Mouse (Mus musculus): ENCODE data around the gene Tpo. TPM values are rescaled to one million over a fixed set of nuclear protein-coding genes. Genes with fewer than 3 reads are reported as not detected.

The Tpo gene
- 0.21 and 0.24 TPM in 2 replicates for polyA plus RNA-seq (2015; fragmentation: Nextera tagmentation; extraction: Ambion mirVana)

DNA sequence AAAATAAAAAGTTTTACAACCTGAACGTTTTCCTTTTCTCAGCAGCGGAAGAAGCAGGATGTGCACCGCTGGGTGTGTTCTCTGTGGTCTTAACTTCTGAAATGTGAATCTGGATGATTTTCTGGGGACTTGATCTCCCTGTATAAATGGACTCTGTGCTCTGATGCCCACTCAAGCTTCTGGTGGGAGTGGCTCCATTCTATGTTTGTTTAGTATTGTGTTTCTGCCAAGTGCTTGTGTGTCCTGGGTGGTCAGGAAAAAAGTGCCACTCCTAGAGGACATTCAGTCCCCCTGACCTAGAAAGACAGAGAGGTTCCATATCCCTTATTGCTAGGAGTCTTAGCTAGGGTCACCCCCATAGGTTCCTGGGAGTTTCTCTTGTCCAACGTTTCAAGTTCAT, at the start of gene Tpo:
TSS of gene Tpo (minus strand) at position 101 of the 400 bp plus-strand sequence.
- no peak within 1 kb of the TSS for H3K27ac ChIP-seq (ENCODE audit: low read length)
- H3K9me3 ChIP-seq (replicated peaks; ENCODE audit: control insufficient read depth, low read length, poor library complexity, severe bottlenecking): no peaks in the 10 kb centered on the region
- no peaks in the 10 kb centered on the region for H3K27me3 ChIP-seq (ENCODE audit: control insufficient read depth, insufficient read depth, low read depth, low read length)
- H3K4me3 ChIP-seq (ENCODE audit: low read depth, low read length): no peak within 1 kb of the TSS
- H3K4me2 ChIP-seq (ENCODE audit: low read length): no peak within 1 kb of the TSS
- H3K36me3 ChIP-seq (ENCODE audit: control insufficient read depth, insufficient read depth, low read length): no peaks in the 10 kb centered on the region
- H3K9ac ChIP-seq (ENCODE audit: low read depth, low read length): no peak within 1 kb of the TSS
- no peak for ATAC-seq
- H3K4me1 ChIP-seq (ENCODE audit: control insufficient read depth, insufficient read depth, low read length): 0 out of 2 replicates have a peak, but pooled peaks cover 3% of the 10 kb centered on the region
- WGBS: 88% methylated on average over 4 of the region's 4 CpGs

DNA sequence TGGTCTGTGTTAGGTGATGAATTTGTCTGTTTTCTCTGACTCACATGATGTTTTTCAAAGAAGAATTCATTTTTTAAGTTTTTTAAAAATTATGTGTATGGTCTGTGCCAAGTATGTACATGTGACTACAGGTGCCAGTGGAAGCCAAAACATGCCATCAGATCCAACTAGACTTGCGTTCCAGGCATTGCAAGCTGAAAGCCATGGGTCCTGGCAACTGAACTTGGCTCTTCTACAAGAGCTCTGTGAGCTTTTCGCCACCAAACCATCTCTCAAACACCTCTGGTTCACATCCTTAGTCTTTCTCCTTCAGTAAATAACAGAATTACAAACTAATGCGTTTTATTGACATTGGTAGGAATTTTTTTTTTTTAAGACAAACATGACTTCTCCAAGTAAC, 49.3 kb upstream of the Tpo start:
- Histone ChIP-seq H3K4me2 (ENCODE audit: low read length) (no peak overlapping the region), H3K9ac (ENCODE audit: low read depth, low read length) (no peak overlapping the region), H3K4me3 (ENCODE audit: low read depth, low read length) (no peak overlapping the region), H3K9me3 (replicated peaks; ENCODE audit: control insufficient read depth, low read length, poor library complexity, severe bottlenecking) (no peaks in the 10 kb centered on the region), H3K4me1 (ENCODE audit: control insufficient read depth, insufficient read depth, low read length) (no peaks in the 10 kb centered on the region), H3K27ac (ENCODE audit: low read length) (no peak overlapping the region), H3K27me3 (ENCODE audit: control insufficient read depth, insufficient read depth, low read depth, low read length) (no peaks in the 10 kb centered on the region), H3K36me3 (ENCODE audit: control insufficient read depth, insufficient read depth, low read length) (no peaks in the 10 kb centered on the region)
- no peak for ATAC-seq
- 93% methylated on average over 3 of the region's 3 CpGs for WGBS

DNA sequence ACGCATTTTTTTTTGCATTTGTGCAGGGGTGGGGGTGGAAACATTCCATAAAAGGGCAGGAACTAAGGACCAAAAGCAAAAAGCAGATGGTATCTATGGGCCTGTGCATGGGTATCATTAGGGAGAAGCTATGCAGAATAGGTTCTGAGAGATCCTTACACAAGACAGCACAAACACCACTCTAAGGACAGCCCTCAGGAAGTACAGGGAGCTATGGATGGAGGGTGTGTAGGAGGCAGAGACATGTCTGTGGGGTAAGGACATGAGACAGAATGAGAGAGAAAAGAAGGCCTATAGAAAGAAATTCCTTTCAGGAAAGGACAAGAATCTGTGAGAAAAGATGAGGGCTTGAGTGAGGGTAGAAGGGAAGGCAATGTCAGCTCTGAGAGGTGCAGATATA, 47.2 kb upstream of the Tpo start:
- H3K4me1 ChIP-seq (ENCODE audit: control insufficient read depth, insufficient read depth, low read length): no peaks in the 10 kb centered on the region
- H3K27me3 ChIP-seq (ENCODE audit: control insufficient read depth, insufficient read depth, low read depth, low read length): no peaks in the 10 kb centered on the region
- H3K36me3 ChIP-seq (ENCODE audit: control insufficient read depth, insufficient read depth, low read length): no peaks in the 10 kb centered on the region
- H3K4me2 ChIP-seq (ENCODE audit: low read length): no peak overlapping the region
- 85% methylated on average over 1 of the region's 1 CpGs for WGBS
- no peaks in the 10 kb centered on the region for H3K9me3 ChIP-seq (replicated peaks; ENCODE audit: control insufficient read depth, low read length, poor library complexity, severe bottlenecking)
- H3K4me3 ChIP-seq (ENCODE audit: low read depth, low read length): no peak overlapping the region
- no peak overlapping the region for H3K27ac ChIP-seq (ENCODE audit: low read length)
- no peak for ATAC-seq
- H3K9ac ChIP-seq (ENCODE audit: low read depth, low read length): no peak overlapping the region

DNA sequence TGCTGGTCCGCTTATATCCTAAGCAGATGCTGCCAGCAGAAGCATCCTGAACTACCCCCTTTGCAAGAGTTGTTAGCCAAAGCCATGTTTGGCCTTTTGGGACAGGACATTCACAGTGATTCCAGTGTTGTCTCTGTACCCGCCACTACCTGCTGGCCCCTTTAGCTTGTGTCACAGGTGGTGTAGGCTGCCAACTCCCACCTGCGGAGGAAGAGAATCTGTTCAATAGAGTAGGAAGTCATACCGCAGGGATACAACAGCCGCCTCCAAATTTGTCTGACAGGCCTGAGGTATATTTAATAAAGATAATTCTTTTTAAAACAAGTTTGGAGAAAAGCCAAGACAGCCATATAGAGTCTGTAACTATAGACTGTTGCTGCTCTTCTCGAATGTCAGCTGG, 45.5 kb upstream of the Tpo start:
- no peak overlapping the region for H3K27ac ChIP-seq (ENCODE audit: low read length)
- no peak overlapping the region for H3K4me3 ChIP-seq (ENCODE audit: low read depth, low read length)
- ATAC-seq: no peak
- H3K9ac ChIP-seq (ENCODE audit: low read depth, low read length): no peak overlapping the region
- H3K9me3 ChIP-seq (replicated peaks; ENCODE audit: control insufficient read depth, low read length, poor library complexity, severe bottlenecking): no peaks in the 10 kb centered on the region
- H3K4me1 ChIP-seq (ENCODE audit: control insufficient read depth, insufficient read depth, low read length): no peaks in the 10 kb centered on the region
- no peaks in the 10 kb centered on the region for H3K27me3 ChIP-seq (ENCODE audit: control insufficient read depth, insufficient read depth, low read depth, low read length)
- H3K4me2 ChIP-seq (ENCODE audit: low read length): no peak overlapping the region
- WGBS: 91% methylated on average over 6 of the region's 6 CpGs
- H3K36me3 ChIP-seq (ENCODE audit: control insufficient read depth, insufficient read depth, low read length): no peaks in the 10 kb centered on the region

- Histone ChIP-seq H3K4me1 (ENCODE audit: control insufficient read depth, insufficient read depth, low read length) (no peaks in the 10 kb centered on the region), H3K4me2 (ENCODE audit: low read length) (no peak overlapping the region), H3K27ac (ENCODE audit: low read length) (no peak overlapping the region), H3K36me3 (ENCODE audit: control insufficient read depth, insufficient read depth, low read length) (no peaks in the 10 kb centered on the region), H3K27me3 (ENCODE audit: control insufficient read depth, insufficient read depth, low read depth, low read length) (no peaks in the 10 kb centered on the region), H3K9ac (ENCODE audit: low read depth, low read length) (no peak overlapping the region), H3K9me3 (replicated peaks; ENCODE audit: control insufficient read depth, low read length, poor library complexity, severe bottlenecking) (no peaks in the 10 kb centered on the region), H3K4me3 (ENCODE audit: low read depth, low read length) (no peak overlapping the region)
- WGBS: 92% methylated on average over 2 of the region's 2 CpGs
- no peak for ATAC-seq
These were observed 45.1 kb upstream of the Tpo start for GRCm38 (mm10) chr12:30177529-30177928.

DNA sequence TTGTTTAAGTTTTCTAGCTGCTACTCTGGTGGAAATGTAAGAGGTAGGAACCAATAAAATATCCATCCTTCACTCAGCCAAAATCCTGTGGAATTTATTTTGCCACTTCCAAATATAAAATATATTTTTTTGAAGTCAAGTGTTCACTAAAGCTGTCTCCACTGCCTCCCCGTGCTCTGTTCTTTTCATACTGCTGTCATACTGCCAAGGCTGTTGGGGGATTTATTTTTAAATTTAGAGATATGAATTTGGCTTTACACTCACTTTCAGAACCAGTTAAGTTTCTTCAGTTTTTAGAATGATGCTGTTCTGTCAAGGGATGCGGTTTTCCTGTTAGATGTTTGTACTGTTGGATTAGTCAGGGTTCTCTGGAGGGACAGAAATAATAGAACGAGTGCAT, 36.1 kb upstream of the Tpo start:
- WGBS: 80% methylated on average over 3 of the region's 3 CpGs
- Histone ChIP-seq H3K4me3 (ENCODE audit: low read depth, low read length) (no peak overlapping the region), H3K36me3 (ENCODE audit: control insufficient read depth, insufficient read depth, low read length) (no peaks in the 10 kb centered on the region), H3K27ac (ENCODE audit: low read length) (no peak overlapping the region), H3K9me3 (replicated peaks; ENCODE audit: control insufficient read depth, low read length, poor library complexity, severe bottlenecking) (no peaks in the 10 kb centered on the region), H3K27me3 (ENCODE audit: control insufficient read depth, insufficient read depth, low read depth, low read length) (no peaks in the 10 kb centered on the region), H3K9ac (ENCODE audit: low read depth, low read length) (no peak overlapping the region), H3K4me2 (ENCODE audit: low read length) (no peak overlapping the region), H3K4me1 (ENCODE audit: control insufficient read depth, insufficient read depth, low read length) (no peaks in the 10 kb centered on the region)
- no peak for ATAC-seq

- no peak overlapping the region for H3K27ac ChIP-seq (ENCODE audit: low read length)
- H3K4me1 ChIP-seq (ENCODE audit: control insufficient read depth, insufficient read depth, low read length): no peaks in the 10 kb centered on the region
- no peaks in the 10 kb centered on the region for H3K27me3 ChIP-seq (ENCODE audit: control insufficient read depth, insufficient read depth, low read depth, low read length)
- H3K9me3 ChIP-seq (replicated peaks; ENCODE audit: control insufficient read depth, low read length, poor library complexity, severe bottlenecking): no peaks in the 10 kb centered on the region
- H3K4me2 ChIP-seq (ENCODE audit: low read length): no peak overlapping the region
- WGBS: 83% methylated on average over 5 of the region's 5 CpGs
- no peaks in the 10 kb centered on the region for H3K36me3 ChIP-seq (ENCODE audit: control insufficient read depth, insufficient read depth, low read length)
- no peak overlapping the region for H3K4me3 ChIP-seq (ENCODE audit: low read depth, low read length)
- no peak for ATAC-seq
- no peak overlapping the region for H3K9ac ChIP-seq (ENCODE audit: low read depth, low read length)
These were observed 32.1 kb upstream of the Tpo start for GRCm38 (mm10) chr12:30164538-30164937.

DNA sequence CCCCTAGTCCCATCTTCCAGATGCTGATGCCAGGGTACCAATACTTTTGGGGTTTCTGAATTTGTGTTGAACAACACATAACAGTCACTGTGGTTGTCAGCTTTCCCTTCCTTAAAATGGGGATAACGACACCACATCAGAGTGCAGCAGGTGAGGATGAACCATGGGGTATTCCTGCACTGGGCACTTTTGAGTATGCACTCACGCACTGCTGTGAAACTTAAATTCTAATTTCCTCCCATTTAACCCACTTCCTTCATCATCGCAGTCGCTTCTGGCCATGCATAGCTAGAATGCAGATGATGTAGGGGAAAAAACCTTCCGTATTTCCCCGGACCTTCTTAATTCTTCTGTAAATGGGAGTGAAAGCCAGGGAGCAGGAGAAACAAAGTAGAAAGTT, 31.6 kb upstream of the Tpo start:
- Histone ChIP-seq H3K9me3 (replicated peaks; ENCODE audit: control insufficient read depth, low read length, poor library complexity, severe bottlenecking) (no peaks in the 10 kb centered on the region), H3K36me3 (ENCODE audit: control insufficient read depth, insufficient read depth, low read length) (no peaks in the 10 kb centered on the region), H3K27me3 (ENCODE audit: control insufficient read depth, insufficient read depth, low read depth, low read length) (no peaks in the 10 kb centered on the region), H3K9ac (ENCODE audit: low read depth, low read length) (no peak overlapping the region), H3K4me3 (ENCODE audit: low read depth, low read length) (no peak overlapping the region), H3K4me2 (ENCODE audit: low read length) (no peak overlapping the region), H3K27ac (ENCODE audit: low read length) (no peak overlapping the region), H3K4me1 (ENCODE audit: control insufficient read depth, insufficient read depth, low read length) (no peaks in the 10 kb centered on the region)
- ATAC-seq: no peak
- WGBS: 93% methylated on average over 6 of the region's 6 CpGs

GRCm38 (mm10) chr12:30161731-30162406, 29.4 kb upstream of the Tpo start:
- WGBS: 84% methylated on average over 5 of the region's 5 CpGs
- Histone ChIP-seq H3K9me3 (replicated peaks; ENCODE audit: control insufficient read depth, low read length, poor library complexity, severe bottlenecking) (no peaks in the 10 kb centered on the region), H3K4me1 (ENCODE audit: control insufficient read depth, insufficient read depth, low read length) (no peaks in the 10 kb centered on the region), H3K36me3 (ENCODE audit: control insufficient read depth, insufficient read depth, low read length) (no peaks in the 10 kb centered on the region), H3K27ac (ENCODE audit: low read length) (no peak overlapping the region), H3K4me2 (ENCODE audit: low read length) (no peak overlapping the region), H3K27me3 (ENCODE audit: control insufficient read depth, insufficient read depth, low read depth, low read length) (no peaks in the 10 kb centered on the region), H3K4me3 (ENCODE audit: low read depth, low read length) (no peak overlapping the region), H3K9ac (ENCODE audit: low read depth, low read length) (no peak overlapping the region)
- ATAC-seq: no peak
